Comparison of ENCODE assay signal across 10 mouse cellular contexts in genomic region chr14:101870171-101870902, GRCm38 (mm10).
A peak's percentile ranks its signal among the peaks of the same experiment; 100 is the strongest.
DNase-seq lines count a peak whose midpoint lies in the region; ATAC-seq and TF ChIP-seq lines count a peak whose summit lies in the region.
"Had no signal": no experiment of that assay in that cellular context is flagged by ENCODE, and none has a peak within 500 bp of the region (broad histone marks: within the 10 kb centered on the region; RNA-seq: fewer than 3 reads in every experiment).

No protein-coding gene starts in this region.

- TF ChIP-seq POLR2A in brain, embryonic 14.5 days (IDR thresholded peaks at IDR 0.05; ENCODE audit: borderline replicate concordance, extremely low read depth, insufficient read depth, insufficient read length, poor library complexity, severe bottlenecking), result no peak

- no peak for TF ChIP-seq CTCF in brain, embryonic 14.5 days (IDR thresholded peaks at IDR 0.05; ENCODE audit: borderline replicate concordance, extremely low read depth, insufficient read depth, insufficient read length)

- 63% methylated on average over 9 of the region's 9 CpGs for WGBS in intestine, embryonic 15.5 days
- 82% methylated on average over 9 of the region's 9 CpGs for WGBS in midbrain, embryonic 10.5 days

- no peak overlapping the region for H3K4me2 ChIP-seq in intestine, embryonic 15.5 days (replicated peaks)
- H3K4me2 ChIP-seq: limb, embryonic 13.5 days; neural tube, embryonic 13.5 days had no signal

- DNase-seq in layer of hippocampus, adult 11-12 months (ENCODE audit: low spot score), result peak; percentile 49
- DNase-seq in layer of hippocampus, postnatal 25 days (ENCODE audit: extremely low spot score in 1 of 2, low spot score in 1 of 2), result no peak
- peak; percentile 14 for DNase-seq in brain, embryonic 14.5 days (ENCODE audit: low read depth)
- DNase-seq in right cerebral cortex, adult 2 months (ENCODE audit: low spot score in 2 of 2), result peak; percentile 74 to 81
- DNase-seq in cerebellum, adult 9-10 months, result no peak
- DNase-seq in midbrain, embryonic 10.5 days (ENCODE audit: low spot score), result no peak
- DNase-seq in spleen, postnatal 4 days (ENCODE audit: low spot score in 2 of 2), result no peak

- H3K27me3 ChIP-seq in intestine, embryonic 15.5 days (replicated peaks), result no peaks in the 10 kb centered on the region
- no peaks in the 10 kb centered on the region for H3K27me3 ChIP-seq in midbrain, embryonic 10.5 days (ENCODE audit: low read depth, poor library complexity, severe bottlenecking)
- H3K27me3 ChIP-seq: neural tube, embryonic 13.5 days had no signal

- no peak overlapping the region for H3K9ac ChIP-seq in intestine, embryonic 15.5 days
- H3K9ac ChIP-seq: limb, embryonic 13.5 days; neural tube, embryonic 13.5 days had no signal

- H3K4me3 ChIP-seq in intestine, embryonic 15.5 days (replicated peaks), result no peak overlapping the region
- no peak overlapping the region for H3K4me3 ChIP-seq in midbrain, embryonic 10.5 days
- H3K4me3 ChIP-seq: limb, embryonic 13.5 days; neural tube, embryonic 13.5 days had no signal

- no peaks in the 10 kb centered on the region for H3K9me3 ChIP-seq in intestine, embryonic 15.5 days
- no peaks in the 10 kb centered on the region for H3K9me3 ChIP-seq in midbrain, embryonic 10.5 days (replicated peaks)
- H3K9me3 ChIP-seq: limb, embryonic 13.5 days; neural tube, embryonic 13.5 days had no signal

- peaks cover 15% of the 10 kb centered on the region for H3K4me1 ChIP-seq in intestine, embryonic 15.5 days (replicated peaks)
- no peaks in the 10 kb centered on the region for H3K4me1 ChIP-seq in midbrain, embryonic 10.5 days
- H3K4me1 ChIP-seq: neural tube, embryonic 13.5 days had no signal

- ATAC-seq in intestine, embryonic 15.5 days, result no peak

- H3K36me3 ChIP-seq in intestine, embryonic 15.5 days, result no peaks in the 10 kb centered on the region
- no peaks in the 10 kb centered on the region for H3K36me3 ChIP-seq in midbrain, embryonic 10.5 days
- H3K36me3 ChIP-seq: limb, embryonic 13.5 days; neural tube, embryonic 13.5 days had no signal

- H3K27ac ChIP-seq in intestine, embryonic 15.5 days, result 0 out of 2 replicates have a peak overlapping the region, but pooled peaks have one; percentile 6
- no peak overlapping the region for H3K27ac ChIP-seq in midbrain, embryonic 10.5 days (replicated peaks)
- H3K27ac ChIP-seq: limb, embryonic 13.5 days; neural tube, embryonic 13.5 days had no signal

Comparison
In these comparisons a context has a peak if more than half of its experiments do, and no peak if none do; other contexts are left out.
1. DNase-seq: peak in layer of hippocampus, adult 11-12 months (single experiment), brain, embryonic 14.5 days (single experiment) and right cerebral cortex, adult 2 months (2 of 2); none in layer of hippocampus, postnatal 25 days (0 of 2), cerebellum, adult 9-10 months (single experiment), midbrain, embryonic 10.5 days (single experiment) and spleen, postnatal 4 days (0 of 2).